Mouse (Mus musculus): ENCODE data around the gene Tlr5.

Tlr5 gene

DNA sequence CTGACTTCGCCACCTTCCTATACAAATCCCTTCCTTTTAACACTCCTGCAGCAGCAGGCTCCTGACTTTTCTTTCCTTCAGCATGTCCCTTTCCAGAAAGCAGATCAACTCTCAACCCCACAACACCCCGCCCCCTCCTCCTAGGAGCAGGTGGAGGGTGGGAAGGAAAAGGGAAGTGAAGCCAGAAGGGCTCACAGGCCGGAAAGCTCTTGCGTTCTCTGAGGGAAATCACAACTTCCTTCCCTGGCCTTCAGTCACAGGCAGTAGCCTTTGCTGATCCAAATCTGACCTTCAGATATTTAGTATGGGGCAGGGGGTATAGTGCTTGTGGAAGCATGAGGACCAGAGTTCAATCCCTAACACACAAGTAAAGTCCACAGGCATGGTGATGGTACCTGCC, 921 bp upstream of the Tlr5 start:
- no peak for DNase-seq (ENCODE audit: inconsistent ontology term)

DNA sequence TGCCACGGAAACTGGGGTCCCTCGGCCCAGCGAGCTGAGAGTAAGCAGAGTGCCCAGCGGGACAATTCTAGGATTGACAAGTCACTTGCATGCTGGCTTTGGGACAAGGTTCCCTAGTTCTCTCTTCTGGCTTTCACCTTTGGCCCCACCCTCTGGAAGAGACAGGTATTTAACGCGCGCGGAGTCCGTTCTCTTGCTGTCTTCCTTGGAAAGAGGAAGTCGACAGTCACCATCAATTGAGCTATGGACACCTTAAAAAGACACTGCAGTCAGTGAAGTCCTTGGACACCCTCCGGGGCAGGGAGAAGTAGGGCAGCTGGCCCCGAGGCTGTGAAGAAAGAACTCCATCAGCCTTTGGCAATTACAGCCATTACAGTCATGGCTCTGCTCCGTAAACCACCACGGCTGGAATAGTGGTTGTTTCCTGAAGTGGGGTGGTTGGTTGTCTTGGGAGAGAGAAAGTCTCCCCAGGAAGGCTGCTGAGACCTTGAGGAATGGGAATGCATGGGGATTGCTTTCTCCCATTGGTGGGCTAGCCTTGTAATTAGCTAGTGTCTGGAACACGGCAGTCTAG, 546 bp downstream of the Tlr5 start:
- no peak for DNase-seq (ENCODE audit: inconsistent ontology term)

DNA sequence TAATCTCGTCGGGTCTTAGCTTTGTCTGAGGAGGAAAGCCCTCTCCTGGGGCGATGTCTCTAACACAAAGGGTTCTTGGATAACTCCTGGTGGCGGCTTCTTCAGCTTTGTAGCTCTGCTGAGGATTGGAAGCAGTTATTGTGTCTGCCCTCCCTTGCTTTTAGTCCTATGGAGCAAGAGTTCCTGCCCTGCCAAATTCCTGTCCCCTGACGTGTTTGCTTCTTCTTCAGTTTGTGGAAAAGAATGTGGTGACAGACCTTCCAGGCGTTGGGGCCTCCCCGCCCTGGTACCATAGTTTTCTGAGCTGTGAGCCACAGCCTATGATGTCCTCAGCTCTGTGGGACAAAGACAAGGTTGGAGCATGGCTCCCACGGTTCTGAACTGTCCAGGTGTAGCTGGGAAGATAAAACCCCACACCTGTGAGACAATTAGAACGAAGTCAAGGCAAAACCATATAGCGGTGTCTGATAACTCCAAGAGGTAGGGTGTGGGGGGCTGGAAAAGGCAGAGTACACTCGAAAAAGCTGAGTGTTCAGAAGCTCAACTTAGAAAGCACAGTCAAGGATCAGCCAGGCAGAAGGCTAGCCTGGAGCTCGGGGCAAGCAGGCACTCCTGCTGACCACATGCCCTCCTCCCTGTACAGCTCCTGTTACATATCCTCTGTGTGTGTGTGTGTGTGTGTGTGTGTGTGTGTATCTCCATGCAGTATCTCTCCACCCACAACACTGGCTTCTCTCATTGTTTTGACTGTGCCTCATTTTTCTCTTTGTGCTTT, 1.8 kb downstream of the Tlr5 start:
- DNase-seq (ENCODE audit: inconsistent ontology term) = peak; percentile 78

DNA sequence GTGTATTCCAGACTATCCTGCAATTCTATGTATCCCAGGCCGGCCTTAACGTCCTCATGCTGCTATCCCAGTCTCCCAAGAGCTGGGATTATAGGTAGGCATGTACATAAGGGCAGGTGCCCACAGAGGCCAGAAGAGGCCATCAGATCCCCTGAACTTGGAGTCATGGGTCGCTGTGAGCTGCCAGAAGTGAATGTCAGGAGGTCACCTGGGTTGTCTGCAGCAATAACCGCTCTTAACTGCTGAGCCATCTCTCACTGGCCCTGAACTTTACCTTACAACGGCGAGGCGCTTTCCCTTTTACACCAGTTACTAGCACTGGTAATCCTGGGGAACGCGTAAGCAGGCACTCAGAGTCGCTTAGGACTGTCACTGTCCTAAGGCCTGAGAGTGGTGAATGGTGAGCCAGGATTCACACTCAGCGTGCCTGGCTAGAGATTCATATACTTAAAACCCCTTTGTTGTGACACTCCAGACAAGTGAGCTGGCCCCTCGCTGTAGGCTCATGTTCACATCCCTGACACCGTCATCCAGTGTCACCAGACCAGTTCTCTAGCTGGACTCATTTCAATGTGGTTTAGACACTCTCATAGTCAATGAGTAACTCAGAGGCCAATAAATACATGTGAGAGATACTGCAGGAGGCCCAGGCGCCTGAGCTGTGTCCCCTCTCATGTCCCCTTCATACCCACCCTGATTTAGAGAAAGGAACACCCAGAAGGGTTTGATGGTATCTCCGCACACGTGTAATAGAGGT, 2.6 kb downstream of the Tlr5 start:
- no peak for DNase-seq (ENCODE audit: inconsistent ontology term)

DNA sequence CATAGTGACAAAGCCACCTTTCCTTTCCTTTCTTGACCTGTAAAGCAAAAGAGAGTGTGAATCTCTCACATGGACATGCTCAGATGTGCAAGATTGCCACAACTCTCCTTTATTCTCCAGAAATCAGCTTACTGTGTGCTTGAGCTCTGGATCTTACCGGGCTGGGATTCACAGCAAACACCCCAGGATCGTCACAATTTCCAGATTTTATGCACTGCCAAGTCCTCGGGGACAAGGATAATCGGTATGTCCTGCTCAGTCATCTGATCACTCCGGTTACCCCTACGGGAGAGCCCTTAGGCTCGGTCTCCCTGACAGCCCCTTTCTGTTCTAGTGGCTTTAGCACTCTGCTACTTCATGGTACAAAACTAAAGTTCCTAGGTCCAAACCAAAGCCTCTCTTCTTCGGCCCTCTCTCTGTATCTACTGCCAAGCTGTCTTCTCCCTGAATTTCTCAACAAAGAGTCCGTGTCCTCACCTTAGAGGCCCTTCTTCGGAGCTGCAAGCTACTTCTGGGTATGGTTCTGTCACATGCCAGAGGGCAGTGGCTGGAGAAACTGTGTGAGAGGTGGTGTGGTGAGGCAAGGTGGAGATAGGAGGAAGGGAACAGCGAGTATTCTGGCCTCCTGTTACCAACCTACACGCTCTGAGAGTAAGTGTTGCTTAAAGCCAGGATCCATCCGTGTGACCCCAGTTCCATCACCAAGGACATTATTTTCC, 3.4 kb downstream of the Tlr5 start:
- DNase-seq (ENCODE audit: inconsistent ontology term) = no peak

DNA sequence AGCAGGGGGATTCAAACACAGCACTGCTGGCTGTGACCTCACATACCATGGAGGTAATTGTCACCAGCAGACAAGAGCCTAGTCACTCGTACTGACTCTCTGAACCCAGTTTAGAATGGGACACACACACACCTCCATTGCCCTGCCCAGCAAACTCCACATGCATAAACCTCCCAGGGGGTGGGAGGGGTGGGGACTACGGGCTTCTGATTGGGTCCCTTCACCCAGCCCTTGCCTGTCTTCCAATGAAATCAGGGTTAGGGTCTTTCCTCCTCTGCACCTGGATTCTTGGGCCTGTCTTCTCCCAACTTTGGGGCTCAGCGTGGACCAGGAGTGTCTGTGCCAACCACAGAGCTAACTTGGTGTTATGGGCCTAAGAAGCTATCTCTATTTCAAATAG, 4.2 kb downstream of the Tlr5 start:
- DNase-seq (ENCODE audit: inconsistent ontology term) = no peak

DNA sequence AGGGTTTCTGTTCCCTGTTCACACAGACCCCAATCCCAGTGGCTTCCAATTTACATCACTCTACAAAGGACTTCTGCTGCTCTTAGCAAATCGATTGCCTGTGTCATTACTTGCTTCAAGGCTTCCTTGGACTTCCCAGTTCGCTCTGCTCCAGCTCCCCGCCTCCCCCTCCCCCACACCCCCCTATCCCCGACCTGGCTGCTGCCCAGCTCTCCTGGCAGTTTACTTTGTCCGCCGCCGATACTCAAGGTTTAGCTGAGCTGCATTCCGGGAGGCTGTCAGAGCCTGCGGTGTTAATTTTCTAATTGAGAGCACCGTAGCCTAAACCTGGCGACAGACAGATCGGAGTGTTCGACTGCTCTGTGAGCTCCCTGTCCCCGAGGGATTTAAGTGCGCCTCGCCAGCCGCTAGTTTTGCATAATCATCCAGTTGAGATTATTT, 4.7 kb downstream of the Tlr5 start:
- peak; percentile 57 for DNase-seq (ENCODE audit: inconsistent ontology term)

DNA sequence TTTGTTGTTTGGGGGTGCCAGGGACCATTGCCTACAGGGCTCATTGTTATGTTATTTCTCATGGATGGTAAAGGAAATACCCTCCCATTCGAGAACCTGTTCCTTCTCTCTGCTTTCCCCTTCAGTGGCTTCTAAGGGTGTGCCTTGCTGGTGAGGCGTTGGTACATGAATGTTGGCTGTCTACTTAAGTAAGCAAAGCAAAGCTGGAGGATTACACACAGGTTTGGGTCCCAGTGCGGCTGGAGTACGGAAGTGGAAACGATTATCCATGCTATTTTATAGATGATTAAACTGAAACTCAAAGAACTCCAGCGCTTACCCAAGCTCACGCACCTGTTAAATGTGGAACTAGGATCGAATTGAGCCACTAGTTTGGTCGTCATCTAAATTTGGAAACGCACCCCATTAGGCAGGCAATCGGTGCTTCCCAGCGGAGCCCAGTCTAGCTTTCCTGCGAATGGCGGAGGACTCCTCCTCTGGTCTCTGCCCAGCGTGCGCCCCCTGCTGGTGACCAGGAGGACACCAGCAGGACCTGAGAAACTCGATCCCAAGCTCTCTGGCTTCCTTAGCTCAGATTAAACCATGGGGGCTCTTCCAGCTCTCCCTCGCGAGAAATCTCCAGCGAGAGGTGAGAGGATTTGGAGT, 5.3 kb downstream of the Tlr5 start:
- DNase-seq (ENCODE audit: inconsistent ontology term) = peak; percentile 83

DNA sequence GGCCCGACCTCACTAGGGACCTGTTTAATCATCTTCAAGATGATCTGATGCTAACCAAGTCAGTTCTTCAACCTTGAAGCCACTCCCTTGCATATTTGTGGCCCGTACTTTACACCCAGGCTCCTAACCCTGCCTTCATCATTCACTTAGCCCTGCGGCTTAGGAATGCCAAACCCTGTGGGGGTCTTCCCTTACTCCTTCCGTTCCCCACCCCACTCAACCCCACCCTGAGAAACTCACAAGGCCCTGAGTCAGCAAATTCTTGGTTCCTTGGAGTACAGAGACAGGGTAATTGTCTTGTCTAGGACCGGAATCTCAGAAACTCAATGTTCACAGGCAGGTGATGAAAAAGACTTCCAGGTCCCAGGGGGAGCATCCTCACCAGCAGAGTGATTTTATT, 6.5 kb downstream of the Tlr5 start:
- no peak for DNase-seq (ENCODE audit: inconsistent ontology term)

DNA sequence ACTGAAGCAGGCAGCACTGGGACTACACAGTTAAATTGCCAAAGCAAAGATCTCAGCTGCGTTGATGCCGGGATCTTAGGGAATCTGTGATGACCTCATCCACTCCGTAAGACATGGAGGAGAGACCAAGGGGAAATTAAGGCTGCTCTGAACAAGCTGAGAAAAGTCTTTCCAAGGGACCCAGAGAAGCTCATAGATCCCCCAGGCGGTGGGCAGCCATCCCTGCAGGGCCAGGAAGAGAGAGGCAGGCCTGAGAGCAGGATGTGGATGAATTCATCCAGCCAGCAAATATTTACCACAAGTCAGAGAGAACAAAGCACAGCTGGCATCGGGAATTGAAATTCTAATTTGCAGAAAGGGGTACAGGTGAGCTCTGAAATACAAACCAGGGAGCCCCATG, 8.7 kb downstream of the Tlr5 start:
- DNase-seq (ENCODE audit: inconsistent ontology term) = no peak

DNA sequence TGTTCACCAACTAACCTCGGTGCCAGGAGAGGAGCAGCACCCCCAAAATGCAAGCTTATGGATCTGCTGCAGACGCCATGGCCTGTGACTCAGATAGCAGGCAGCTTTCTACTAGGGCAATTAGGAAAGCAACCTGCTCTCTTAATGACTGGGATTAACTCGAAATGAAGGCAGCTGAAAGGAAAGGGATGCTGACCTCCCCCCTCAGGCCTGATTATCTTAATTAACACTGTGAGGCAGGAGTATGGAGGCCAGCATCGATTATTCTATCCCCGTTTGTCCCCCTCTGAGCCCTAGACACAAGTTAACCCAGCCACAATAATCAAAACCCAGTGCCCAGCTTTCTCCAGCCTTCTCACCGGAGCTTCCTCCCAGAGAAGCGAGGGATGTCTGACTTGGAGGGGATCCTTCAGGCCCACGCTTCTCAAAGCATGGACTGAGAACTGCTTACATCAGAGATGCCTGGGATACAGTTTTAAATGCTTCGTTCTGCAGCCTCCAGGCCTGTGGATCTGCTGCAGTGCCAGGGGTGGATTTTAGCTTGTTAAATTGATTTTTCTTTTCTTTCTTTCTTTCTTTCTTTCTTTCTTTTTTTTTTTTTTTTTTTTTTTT, 10.4 kb downstream of the Tlr5 start:
- DNase-seq (ENCODE audit: inconsistent ontology term) = peak; percentile 35

DNA sequence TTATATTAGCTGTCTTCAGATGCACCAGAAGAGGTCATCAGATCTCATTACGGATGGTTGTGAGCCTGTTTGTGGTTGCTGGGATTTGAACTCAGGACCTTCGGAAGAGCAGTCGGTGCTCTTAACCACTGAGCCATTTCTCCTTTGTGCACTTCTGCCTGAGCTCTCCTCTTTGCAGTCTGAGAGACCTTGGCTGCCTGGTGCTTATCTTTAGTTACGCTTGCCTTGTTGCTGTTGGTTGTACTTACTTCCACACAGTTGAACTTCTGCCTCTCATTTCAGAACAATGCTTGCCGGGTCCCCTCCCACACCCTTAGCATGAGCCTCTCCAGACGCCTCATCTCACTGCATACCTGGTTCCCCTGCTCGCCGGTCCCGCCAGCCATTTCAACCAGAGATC, 14.1 kb downstream of the Tlr5 start:
- no peak for DNase-seq (ENCODE audit: inconsistent ontology term)

DNA sequence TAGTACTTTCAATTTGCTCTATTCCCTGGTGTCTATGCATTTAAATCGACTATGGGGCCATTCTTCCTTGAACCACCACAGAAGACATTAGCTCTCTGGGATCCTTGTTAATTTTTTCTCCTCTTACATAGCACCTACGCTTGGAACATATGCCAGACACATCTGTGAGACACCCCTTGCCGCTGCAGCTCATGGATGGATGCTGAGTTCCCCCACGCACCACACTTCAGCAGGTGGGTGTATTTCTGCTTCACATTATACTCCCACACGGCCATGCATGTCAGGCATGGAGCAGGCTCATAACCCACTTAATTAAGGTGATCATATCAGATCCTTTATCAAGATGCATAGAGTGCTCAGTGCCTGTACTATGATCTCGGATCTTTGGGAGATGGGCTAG, 17.7 kb downstream of the Tlr5 start:
- no peak for DNase-seq (ENCODE audit: inconsistent ontology term)

DNA sequence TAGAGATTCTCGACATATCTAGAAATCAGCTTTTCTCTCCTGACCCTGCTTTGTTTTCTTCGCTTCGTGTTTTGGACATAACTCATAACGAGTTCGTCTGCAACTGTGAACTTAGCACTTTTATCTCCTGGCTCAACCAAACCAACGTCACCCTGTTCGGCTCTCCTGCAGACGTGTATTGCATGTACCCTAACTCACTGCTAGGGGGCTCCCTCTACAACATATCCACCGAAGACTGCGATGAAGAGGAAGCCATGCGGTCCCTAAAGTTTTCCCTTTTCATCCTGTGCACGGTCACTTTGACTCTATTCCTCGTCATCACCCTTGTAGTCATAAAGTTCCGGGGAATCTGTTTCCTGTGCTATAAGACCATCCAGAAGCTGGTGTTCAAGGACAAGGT, 20.2 kb downstream of the Tlr5 start:
- no peak for DNase-seq (ENCODE audit: inconsistent ontology term)

DNA sequence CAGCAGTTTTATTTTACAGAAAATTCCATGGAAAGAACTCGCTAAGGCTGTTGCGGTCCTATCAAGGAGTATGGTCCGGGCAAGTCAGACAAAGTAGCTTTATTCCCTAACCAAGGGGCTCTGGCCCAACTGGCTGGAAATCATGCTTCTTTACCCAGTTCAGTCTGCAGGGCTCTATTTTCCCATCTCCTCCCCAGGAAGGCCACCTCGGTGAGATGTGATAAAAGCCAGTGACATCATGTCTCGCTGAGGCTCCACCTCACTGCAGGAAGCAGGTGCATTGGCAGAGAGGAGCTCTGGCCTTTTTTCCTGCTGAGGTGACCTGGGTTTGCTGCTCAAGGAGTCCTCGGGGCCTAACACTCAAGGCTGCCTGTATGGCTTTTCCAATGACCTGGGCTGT, 26.1 kb downstream of the Tlr5 start:
- no peak for DNase-seq (ENCODE audit: inconsistent ontology term)

DNA sequence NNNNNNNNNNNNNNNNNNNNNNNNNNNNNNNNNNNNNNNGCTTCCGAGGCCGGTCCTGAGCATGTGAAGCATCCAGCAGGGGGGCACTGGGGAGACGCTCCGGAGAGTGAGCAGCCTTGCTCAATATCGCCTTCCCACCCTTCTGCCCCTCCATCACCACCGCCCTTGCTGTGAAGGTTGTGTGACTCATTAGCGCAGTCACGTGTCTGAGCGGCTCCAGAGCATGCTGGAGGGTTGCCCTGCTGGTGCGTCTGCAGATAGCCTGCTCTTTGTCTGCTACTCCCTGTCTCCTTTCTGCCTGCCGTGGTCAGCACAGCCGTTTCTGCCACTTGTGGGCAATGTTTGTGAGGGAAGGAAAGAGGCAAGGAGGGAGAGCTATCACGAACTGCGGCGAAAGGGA, 28.4 kb downstream of the Tlr5 start:
- peak; percentile 95 for DNase-seq (ENCODE audit: inconsistent ontology term)

DNA sequence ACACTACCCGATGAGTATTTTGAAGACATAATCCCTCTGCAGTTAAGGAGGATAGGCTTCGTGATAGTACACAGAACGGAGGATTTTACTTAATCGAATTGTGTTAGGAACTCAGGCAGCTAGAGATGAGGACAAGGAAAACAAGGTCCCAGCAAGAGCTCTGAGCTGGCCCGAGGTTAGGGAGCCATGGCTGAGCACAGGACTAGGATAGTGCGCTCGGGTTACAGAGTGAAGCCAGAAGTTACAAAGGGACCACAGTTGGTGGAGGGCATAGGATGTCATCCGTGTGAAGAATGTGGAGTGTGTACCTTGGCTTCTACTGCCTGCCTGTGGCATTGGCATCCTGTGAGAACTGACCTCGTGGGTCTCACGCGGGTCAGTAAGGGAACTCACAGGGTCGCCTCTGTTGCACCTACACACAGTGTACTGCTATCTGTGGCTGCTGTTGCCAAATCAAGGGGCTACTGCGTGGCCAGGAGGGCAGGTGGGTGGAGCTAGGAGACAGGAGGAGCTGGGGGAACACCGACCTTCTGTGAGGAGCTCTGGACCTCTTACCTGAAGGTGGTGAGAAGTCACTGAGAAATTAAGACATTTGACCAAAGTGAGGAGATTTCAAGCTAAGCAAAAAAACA, 29.0 kb downstream of the Tlr5 start:
- DNase-seq (ENCODE audit: inconsistent ontology term) = no peak

DNA sequence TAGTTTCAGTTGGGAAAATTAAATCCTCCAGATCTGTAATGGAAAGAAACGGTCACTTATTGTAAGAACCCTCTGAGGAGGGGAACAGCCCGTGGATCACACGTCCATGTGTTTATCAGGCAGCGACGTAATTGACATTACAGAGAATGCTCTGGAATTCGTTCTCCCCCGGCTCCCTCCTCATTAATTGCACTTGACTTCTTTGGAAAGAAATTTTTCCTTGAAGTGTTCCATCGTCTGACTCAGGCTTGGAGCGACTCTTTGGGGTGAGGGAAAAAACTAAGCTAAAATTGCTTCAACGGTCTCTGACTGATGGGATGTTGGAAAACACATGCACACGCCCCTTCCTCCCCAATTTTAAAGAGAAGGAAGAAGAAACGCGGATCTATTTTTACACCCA, 31.7 kb downstream of the Tlr5 start:
- DNase-seq (ENCODE audit: inconsistent ontology term) = peak; percentile 62

DNA sequence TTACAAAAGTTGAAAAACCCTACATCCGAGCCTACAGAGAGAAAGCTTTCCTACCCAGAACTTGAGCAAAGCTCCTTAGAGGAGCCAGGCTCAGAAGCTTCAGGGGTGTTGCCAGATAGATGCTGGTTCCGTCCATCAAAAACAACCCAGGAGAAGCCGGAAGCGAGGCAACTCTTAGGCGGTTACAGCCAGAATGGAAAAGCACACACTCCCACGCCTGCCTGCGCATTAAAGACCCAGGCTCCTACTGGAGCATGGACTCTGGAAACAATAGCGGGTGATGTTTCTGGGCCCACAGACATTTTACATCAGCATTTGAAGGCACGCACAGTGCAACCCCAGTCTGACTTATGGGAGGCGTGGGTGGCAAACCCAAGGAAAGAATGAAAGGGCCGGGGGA, 32.2 kb downstream of the Tlr5 start:
- no peak for DNase-seq (ENCODE audit: inconsistent ontology term)

DNA sequence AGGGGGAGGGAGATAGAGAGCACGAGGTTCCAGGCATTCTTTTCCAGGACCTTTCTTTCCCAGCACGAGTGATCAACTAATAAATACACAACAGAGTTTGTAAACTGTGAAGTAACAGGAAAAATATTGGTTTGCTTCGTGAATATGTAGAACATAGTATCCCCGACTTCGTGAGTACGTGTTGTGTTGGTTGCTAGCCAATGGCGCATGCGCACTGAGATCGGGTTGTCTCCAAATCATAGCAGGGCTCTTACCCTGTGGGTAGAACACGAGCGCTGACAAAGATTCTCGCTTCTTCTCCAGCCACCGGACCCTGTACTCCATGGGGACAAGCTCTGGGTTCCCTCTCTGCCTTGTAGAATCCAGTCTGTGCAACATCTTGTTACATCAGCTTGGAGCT, 33.2 kb downstream of the Tlr5 start:
- DNase-seq (ENCODE audit: inconsistent ontology term) = no peak

DNA sequence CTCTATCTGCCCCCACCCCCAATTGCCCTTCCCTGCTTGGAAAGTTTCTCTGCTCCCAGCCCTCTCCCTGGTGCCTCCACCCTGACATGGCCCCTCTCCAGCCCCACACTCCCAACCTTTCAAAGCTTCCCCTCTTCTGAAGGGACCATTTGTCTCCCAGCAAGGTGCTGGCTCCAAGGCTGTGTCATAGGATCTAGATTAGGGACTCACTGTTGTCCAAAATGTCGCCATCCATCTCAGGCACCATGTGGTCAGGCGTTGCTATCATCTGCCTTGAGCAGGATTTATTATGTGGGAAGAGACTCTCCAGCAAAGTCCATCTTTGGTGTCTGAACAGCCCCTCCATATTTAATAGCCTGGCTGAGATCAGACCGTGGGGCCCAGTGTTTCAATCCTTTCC, 34.1 kb downstream of the Tlr5 start:
- DNase-seq (ENCODE audit: inconsistent ontology term) = no peak

All from Muller cell, postnatal 12 days (primary cell).